Mouse (Mus musculus) left cerebral cortex, postnatal 10 days (tissue): ENCODE data around the gene Olfr235. TPM values are rescaled to one million over a fixed set of nuclear protein-coding genes. Genes with fewer than 3 reads are reported as not detected.
"Not testable (repeated sequence)": the region's sequence is repeated elsewhere in the genome, so short reads cannot be mapped to it uniquely, and the experiment has no call there.

Source experiments
- DNase-seq, 2 experiments: peaks; one replicate each; pipeline ENCODE4 v3.0.0; 2021 to 2022; ENCODE audit warnings: low spot score in 2 of 2, mixed read lengths in 1 of 2; ENCODE audit errors: extremely low spot score in 1 of 2
- intact Hi-C: fragments of 180-260 bp; cut with DNase I; formaldehyde crosslinking; loops from one replicate; pipeline ENCODE4 v1.15.1; 2025
- total RNA-seq, 2 experiments: library from RNA; stranded (reverse); gene quantifications; 2 replicates each; pipeline ENCODE4 v1.2.3; 2021

Olfr235 gene
- total RNA-seq = not detected

DNA sequence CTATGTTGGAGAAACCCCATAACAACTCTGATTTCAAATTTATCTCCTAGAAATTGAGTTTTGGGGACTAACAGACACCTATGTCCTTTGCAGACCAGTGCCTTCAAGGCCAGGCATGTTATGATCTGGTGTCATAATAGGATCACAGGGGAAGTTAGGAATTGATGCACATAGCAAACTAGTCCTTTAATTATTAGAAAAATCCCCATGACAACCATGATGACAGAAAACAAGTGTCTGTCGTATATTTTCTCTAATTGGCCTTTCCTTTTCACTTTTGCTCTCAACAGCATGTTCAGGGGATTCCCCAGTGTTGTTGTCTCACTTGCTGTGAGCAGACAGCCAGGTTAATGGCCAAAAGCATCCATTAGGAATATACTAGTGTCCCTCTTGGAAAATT is at the start of gene Olfr235:
Olfr235 (plus strand) TSS at position 301 of the 400 bp plus-strand sequence.
- intact Hi-C loops = no loop called here
- DNase-seq = no peak

DNA sequence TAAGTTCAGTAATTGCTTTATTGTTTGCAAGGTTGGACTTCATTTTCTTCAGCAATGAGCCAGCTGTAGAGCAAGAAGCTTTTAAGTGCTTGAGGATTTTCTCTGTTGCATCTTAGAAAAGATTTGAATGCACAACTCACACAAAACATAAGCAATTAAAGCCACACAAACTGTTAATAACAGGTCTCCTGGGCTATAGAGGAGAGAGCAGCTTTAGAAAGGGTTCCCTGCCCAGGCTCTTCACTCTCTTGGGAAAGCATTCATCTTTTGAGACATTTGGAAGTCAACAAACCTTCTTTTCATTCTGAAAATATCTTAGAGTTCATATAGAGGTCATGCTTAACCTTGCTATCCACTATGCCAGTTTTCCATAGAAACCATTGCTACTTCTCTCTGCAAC is 28.3 kb upstream of the Olfr235 start, which contains the start of gene Olfr1432:
Olfr1432 (minus strand) TSS at position 101 of the 400 bp plus-strand sequence.
- DNase-seq, intact Hi-C loops: not testable (repeated sequence)

DNA sequence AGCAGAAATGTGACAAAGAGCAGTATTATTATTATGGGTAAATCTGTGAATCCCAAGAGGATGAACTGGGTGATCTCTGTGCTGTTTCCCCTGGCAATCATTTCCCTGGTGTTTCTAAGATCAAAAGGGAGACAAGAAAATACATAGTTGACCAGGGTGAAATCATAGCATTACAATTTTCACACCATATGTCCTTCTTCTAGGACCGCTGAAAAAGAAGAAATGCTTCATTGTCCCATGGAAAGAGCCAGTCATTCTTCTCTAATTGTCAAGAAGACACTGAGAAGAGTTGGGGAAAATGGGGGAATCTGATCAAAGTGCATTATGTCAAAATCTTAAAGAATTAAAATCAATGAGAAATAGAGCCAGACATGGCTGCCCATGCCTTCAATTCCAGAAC is 19.3 kb upstream of the Olfr235 start, which contains the start of gene Olfr262:
Olfr262 (minus strand) TSS at position 101 of the 400 bp plus-strand sequence.
- DNase-seq = no peak
- intact Hi-C loops = no loop called here

- no peak for DNase-seq
- intact Hi-C loops = no loop called here
These were observed 18.7 kb downstream of the Olfr235 start, which contains the start of gene Olfr1434 for GRCm38 (mm10) chr19:12279554-12279953. Gene Olfr1434, plus strand, starts transcription at chr19:12279854.

GRCm38 (mm10) chr19:12292979-12293378 is 32.1 kb downstream of the Olfr235 start:
- intact Hi-C loops = no loop called here
- peak in 1 of 2 experiments; percentile 19 for DNase-seq

DNA sequence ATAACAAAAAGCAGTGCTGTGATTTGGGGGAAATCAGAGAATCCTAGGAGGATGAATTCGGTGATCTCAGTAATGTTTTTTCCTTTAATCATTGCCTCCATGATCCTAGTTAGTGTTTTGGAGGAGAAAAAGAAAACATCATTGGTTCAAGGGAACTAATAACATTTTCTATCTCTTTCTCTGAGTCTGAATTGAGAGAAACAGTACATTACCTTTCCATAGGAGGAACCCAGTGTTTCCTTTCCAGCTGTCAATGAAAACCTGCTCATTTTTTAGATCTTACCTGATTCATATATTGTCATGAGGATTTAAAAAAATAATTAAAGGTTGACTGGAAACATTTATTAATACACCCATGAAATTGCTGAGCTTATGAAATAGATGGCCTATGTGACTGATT is 38.2 kb downstream of the Olfr235 start, which contains the start of gene Olfr1436:
Olfr1436 (minus strand) TSS at position 101 of the 400 bp plus-strand sequence.
- intact Hi-C loops = not testable (repeated sequence)

More for the DNA sequence above, 38.2 kb downstream of the Olfr235 start, which contains the start of gene Olfr1436:
- DNase-seq = not testable (repeated sequence)

Other genes with a start within 250 kb of the Olfr235 start
- not detected for gene Olfr1423, start 219.7 kb upstream of the Olfr235 start, total RNA-seq
- gene Olfr1424, start 198.3 kb upstream of the Olfr235 start, total RNA-seq = not detected
- not detected for gene Olfr1425, start 183.3 kb upstream of the Olfr235 start, total RNA-seq
- not detected for gene Olfr1426, start 169.0 kb upstream of the Olfr235 start, total RNA-seq
- not detected for gene Olfr1427, start 157.7 kb upstream of the Olfr235 start, total RNA-seq
- not detected for gene Olfr1428, start 145.1 kb upstream of the Olfr235 start, total RNA-seq
- gene Olfr76, start 137.8 kb upstream of the Olfr235 start, total RNA-seq = not detected
- gene Olfr1555-ps1, start 90.9 kb upstream of the Olfr235 start, total RNA-seq = not detected
- not detected for gene Olfr1431, start 60.4 kb upstream of the Olfr235 start, total RNA-seq
- not detected for gene Olfr1432, start 28.4 kb upstream of the Olfr235 start, total RNA-seq
- gene Olfr262, start 19.4 kb upstream of the Olfr235 start, total RNA-seq = not detected
- gene Olfr1434, start 18.8 kb downstream of the Olfr235 start, total RNA-seq = not detected
- not detected for gene Olfr1436, start 38.1 kb downstream of the Olfr235 start, total RNA-seq
- gene Olfr1437, start 64.1 kb downstream of the Olfr235 start, total RNA-seq = not detected
- not detected for gene Olfr1438-ps1, start 74.9 kb downstream of the Olfr235 start, total RNA-seq
- not detected for gene Olfr1440, start 126.2 kb downstream of the Olfr235 start, total RNA-seq
- not detected for gene Olfr1441, start 156.4 kb downstream of the Olfr235 start, total RNA-seq
- under 1 TPM in 1 of 2 experiments, not detected in 1; 0.08 TPM for gene Pfpl, start 166.9 kb downstream of the Olfr235 start, total RNA-seq
- 1 to 10 TPM; 4.8 to 5.1 TPM for gene Mpeg1, start 199.7 kb downstream of the Olfr235 start, total RNA-seq
- gene Dtx4, start 240.4 kb downstream of the Olfr235 start, total RNA-seq = 10 to 100 TPM; 60.3 to 75.4 TPM